Mouse (Mus musculus): ENCODE data around the gene Rplp1.

Rplp1 gene

DNA sequence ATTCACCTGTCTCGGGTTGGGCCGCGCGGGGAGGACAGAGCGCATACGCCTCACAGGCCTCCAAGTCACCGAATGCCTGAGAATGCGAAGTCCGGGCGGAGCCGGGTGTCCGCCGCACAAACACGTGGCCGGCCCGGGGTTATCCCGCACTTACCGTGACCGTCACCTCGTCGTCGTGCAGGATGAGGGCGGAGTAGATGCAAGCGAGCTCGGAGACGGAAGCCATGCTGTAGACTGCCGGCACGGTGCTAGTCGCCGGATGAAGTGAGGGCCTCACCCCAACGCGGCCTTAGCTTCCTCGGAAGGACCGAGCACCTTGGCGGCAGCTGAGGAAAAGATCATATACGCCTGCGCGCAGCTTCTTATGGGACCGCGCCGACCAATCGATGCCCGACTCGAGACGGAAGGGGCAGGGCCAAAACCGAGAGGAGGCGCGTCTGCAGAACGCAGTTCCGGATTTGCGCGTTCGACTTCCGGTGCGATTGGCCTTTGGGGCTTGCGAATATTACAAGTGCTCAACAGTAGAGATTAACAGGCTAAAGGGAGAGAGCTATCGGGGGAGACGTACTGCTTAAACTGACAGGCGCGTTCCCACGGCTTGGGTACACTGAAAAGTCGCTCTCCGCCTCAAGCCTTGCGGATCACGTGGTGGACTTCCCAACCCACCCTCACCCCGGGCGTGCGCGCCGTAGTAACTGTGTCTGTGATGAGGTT is at the start of gene Rplp1:
Gene Rplp1, minus strand, starts transcription at position 340 of the 714 bp plus-strand sequence.
- peak; percentile 98 to 99 for DNase-seq

DNA sequence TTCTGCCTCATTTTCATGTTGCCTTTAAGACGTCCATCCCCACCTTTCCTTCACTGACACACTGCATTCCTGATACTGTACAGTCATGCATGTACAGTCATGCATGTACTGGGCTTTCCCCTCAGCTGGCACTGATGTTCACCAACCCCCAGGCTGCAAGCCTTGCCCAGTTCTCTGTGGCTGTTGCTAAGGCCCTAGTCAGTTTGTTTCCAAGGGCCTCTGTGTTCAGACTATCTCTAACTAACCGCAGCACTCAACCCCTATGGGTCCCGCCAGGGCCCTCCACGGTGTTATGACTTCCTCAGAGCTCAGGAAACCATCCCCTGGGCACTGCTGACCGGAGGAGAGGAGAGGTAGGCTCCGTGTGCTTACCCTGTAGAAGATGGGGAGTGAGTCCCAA is 49.0 kb upstream of the Rplp1 start:
- no peak for DNase-seq

DNA sequence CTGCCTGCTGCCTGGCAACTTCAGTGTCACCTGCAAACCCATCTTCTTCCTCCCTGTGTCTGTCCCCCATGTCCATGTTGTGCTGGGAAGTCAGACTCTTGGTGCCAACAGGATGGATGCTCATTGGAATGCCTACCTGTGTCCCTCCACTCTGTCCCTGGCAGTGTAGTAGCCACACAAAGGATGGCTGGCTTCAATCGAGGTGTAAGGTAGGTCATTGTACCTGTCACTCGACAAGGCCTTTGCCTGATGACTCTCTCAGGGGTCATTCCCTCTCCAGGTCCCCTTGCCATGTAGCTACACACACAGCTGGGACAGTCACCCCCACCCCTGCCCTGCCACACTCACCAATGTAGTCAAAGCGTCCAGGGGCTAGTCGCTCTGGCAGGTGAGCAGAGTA is 46.8 kb upstream of the Rplp1 start:
- DNase-seq = no peak

DNA sequence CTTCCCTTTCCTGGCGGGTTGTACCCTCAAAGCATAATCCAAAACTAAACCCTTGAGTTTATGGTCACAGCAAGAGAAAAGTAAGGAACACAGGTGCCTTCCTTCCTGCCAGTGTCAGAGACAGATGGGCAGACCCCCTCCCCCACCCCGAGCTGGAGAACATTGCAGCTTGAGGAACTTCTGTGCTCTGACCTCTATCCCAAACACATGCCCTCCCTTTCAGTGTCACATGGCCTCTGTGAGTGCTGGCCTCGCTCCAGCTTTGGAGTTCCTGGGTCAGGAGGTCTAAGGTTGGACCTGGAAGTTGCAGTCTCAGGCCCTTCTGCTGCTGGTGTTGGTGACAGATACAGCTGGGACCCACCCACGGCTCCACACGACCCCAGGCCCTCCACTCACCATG is 46.4 kb upstream of the Rplp1 start:
- DNase-seq = peak; percentile 85 to 91

DNA sequence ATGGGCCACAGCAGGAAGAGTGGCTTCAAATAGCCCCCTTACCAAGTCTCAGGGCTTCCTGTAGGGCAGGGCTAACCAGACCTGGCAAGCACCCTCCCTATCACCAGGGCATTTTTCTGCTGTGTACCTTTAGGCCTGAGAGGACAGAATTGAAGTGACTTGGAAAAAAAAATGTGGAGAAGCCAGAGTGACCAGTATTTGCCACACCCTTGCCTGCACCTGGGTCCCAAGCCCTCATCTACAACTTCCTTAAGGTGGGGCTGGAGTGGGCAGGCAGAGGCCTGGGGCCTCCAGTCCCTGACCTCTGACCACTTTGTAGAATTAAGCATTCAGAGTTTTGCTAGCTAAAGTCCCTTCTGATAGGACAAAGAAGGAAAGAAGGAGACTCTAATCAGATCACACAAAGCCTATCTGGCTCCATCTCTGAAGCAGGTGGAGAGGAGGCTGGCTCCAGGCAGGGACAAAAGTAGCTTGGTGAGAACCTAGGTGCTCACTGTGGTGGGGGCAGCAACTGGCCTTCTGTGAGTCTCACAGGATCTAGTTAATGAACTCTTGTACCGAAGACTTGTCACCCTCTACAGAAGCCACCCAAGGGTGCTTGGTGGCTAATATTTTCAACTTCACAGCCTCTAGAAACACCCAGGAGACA is 45.7 kb upstream of the Rplp1 start:
- peak in 1 of 2 experiments; percentile 30 for DNase-seq

DNA sequence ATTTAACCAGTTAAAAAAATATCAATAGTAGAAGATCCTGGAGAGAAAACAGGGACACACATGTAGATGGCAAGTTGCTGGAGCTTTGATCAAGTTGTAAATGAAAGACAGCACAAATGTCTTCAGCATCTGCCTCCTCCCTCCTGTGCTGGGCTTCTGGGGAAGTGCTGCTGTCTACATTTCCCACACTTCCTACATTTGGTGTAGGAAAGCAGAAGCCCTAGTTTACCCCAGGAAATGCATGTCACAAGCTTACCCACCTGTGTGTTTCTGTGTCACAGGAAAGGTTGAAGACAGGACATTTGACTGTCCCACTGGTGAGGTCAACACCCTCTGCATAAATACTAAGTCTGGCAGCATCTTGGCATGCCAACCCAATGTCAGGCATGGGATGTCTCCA is 40.4 kb upstream of the Rplp1 start:
- DNase-seq = no peak

DNA sequence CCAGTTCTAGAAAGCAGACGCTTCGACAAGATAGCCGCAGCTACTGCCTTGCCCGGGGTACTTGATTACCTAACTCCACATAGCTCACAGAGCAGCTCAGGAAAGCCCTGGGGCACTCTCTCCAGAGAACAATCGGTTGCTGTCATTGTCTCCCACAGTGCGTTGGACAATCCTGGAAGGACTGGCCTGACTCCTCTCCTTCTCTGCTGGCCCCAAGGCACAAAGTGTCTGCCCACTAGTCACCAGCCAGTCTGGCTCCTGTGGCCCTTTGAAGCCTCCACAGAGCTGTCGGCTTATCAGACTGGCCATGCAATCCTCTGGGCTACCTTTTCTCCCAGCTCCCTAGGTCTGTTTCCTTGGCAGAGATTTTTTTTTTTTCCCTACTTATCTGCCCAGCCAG is 37.9 kb upstream of the Rplp1 start:
- no peak for DNase-seq

DNA sequence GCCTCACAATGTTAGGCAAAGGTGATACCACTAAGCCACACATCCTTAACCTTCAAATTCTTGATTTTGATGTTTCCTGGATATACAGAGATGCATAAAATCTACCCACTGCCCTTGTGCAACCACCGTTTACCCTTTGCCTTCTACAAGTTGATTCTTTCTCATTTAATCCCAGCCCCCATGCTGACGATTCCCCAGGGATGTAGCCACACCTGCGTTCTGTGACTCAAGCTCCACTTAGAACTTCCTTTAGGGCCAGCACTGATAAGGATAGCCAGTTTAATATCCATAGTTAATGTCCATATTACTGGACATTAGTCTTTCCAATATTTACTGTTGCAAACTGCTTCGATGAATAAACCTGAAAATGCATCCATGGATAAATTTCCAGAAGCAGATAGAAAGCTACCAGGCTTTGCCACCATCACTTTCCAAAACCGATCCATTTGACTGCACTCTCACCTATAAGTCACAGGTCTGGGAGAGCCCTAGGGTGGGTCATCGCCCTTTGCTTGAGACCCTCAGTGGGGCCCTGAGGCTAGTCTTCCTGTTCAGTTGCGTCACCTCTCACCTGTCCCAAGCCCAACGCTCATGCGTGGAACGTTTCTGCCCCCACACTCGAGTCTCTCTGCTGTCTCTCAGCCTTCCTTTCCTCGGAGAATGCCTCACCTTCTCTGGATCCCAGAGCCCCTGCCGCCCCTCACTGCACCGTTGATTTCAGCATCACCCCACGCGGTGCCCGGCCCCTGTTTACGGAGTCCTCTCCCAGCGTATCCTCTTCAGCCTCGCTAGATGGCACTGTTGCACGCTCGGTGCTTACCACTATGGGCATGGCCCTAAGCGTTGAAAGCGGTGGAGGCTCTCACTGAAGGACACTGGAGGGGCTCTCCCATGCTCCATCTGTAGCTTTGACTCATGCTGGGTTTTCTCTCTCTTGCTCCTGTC is 33.3 kb upstream of the Rplp1 start:
- peak; percentile 83 to 86 for DNase-seq

DNA sequence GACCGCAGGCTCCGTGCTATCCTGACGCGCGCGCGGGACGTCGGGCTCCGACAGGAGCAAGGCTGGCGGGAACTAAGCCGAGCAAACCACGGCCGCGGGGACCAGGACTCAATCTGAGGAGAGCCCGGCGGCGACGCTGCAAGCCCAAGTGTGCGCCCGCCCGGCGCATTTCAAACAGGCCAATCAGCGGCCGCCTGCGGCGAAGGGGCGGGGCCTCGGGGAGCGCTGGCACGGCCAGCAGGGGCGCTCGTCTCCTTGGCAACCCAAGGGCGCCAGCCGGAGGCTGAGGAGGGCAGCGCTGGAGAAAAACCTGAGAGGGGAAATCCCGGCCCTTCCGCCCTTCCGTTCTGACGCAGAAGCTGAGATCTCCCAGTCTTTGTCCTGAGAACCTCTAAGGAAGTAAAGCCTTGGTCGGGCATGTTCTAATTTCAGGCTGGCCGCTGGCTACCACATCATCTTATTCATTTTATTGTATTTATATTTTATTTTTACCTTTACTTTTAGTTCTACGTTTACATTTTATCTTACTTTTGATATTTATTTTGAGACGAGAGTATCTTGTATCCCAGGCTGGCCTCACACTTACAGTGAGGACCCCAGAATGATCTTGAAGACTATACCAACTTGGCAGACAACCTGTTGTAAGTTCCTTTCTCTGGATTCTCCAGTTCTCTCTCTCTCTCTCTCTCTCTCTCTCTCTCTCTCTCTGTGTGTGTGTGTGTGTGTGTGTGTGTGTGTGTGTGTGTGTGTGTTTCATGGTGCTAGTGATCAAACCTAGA is 32.5 kb upstream of the Rplp1 start, which contains the start of gene Kif23:
Gene Kif23, minus strand, starts transcription at position 152 of the 779 bp plus-strand sequence.
- DNase-seq = peak; percentile 95 to 97

DNA sequence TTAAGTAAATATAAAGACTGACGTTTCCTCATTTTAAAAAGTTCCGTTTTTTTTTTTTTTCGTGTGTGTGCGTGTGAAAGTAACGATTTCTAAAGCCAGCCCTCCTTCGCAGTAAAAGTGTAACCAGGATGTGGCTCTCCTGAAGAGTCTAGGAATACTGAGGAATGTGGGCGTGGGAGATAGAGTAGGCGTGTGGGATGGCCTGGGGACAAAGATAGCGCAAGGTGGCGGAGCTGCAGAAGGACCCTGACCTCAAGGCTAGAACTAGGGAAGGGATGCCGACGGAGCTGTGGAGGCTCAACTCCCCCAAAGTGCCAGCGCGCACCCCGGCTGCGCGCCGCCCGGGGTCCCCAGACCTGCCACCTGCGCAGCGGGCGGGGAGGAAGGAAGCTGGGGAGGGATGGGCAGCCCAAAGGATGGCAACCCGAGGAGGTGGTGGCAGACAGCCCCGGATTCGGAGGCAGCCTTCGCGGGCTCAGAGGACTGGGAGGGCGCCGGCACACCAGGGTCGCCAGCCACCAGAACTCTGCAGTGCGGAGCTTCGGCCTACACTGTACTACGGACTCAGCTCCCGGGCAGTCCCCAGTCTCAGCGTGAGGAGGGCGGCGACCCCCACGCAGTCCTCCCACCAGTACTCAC is 31.8 kb upstream of the Rplp1 start:
- peak; percentile 32 to 45 for DNase-seq

DNA sequence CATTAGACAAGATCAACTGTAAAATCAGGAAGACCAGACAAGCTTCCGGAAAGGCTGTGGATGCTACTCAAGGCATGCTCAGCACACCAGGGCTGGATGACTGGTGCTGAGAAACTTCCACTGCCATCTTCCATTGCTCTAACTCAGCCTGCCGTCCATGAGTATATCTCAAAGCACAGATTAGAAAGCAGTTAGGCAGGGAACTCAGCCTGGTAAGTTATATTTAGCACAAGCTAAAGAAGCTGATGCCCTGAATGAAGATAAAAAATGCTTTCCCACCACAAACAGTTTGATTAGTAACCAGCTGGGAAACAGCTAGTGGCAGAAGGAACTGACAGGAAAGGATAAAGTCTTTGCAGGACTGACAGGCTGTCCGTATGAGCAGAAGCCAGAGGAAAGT is 26.7 kb upstream of the Rplp1 start:
- no peak for DNase-seq

DNA sequence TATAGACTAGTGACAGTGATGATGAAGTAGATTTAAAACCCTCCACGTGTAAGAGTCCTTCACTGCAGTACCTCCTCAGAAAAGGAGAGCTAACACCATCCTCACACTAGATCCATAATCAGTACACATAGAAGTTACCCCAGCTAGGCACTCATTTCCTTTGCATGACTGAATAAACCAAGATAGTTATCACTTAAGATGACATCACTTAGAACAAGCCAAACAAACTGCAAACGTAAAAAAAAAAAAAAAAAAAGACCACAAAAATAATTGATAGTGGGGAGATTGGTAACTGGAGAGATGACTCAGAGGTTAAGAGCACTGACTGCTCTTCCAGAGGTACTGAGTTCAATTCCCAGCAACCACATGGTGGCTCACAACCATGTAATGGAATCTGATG is 19.0 kb upstream of the Rplp1 start:
- DNase-seq = no peak

DNA sequence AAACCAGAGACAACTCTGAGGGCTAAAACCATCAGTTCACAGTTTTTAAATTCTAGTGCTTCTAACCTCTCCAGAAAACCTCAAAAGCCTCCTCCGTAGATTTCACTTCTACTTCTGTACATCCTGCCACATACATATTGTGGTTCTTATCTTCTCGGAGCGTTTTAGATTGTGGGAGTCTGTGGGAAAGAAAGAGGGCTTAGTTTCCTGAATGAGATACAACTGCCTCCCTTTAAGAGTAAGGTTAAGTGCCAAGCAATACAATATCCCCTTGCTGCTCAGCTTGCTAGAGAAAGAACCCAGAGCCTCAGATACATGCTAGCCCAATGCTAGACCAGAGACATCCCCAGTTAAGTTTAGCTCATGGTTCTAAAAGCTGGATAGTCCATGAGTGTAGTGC is 17.7 kb upstream of the Rplp1 start:
- no peak for DNase-seq

DNA sequence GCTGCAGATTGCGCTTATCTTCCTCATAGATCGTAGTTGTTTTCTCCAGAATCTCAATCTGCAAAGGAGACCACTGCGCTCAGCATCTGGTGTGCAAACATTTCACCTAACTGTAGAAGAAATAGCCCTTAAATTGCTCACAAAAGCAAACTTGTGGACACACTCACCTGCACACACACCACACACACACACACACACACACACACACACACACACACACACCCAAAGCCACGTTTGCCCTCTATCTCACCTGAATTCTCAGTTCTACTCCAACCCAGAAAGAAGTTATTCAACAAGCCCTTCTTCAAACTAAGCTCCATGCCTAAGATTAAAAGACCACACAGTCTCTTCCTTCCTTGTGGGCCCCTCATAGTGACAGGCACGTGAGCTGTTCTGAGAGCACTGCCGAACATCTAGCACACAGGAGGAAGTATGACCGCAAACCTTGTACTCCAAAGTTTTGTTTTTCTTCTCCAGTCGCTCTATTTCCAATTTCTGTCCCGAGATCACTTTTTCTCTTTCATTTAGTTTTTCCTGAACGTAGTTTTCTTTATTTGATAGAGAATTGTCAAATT is 10.8 kb upstream of the Rplp1 start:
- DNase-seq = no peak

DNA sequence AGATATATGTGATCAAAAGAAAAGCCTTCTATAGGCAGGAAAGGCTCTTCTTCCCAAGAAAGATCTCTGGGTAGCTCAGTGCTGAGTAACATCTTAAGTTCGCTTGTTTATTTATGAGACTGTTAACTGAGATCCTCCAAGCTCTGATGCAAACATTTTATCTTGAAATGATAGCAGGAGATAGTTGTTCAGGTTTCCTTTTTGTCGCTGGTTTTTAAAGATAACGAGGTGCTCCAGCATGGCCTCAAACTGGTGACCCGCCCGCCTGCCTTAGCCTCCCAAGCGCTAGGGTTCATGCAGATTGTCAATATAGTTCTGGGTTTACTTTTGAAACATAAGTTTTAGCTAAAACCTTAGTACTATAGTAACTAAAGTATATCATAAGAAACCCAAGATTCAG is 6.0 kb upstream of the Rplp1 start:
- DNase-seq = no peak

DNA sequence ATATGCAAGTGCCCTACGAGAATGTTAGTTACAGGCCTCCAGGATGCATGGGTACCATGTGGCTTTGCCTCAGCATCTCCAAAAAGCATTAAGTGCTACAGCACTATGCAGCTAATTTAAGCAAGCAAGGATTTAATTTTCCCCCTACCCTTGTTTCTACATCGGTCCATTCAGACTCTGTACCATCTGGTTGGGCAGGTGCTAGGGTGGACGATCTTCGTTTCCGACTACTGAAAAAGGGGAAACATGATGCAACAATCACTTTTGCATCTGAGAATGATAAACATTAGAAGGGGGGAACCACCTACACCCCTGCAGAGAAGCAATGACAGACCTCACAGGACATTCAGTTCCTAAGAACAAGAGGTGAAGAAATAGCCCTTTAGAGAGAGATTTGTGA is 5.1 kb upstream of the Rplp1 start:
- DNase-seq = no peak

DNA sequence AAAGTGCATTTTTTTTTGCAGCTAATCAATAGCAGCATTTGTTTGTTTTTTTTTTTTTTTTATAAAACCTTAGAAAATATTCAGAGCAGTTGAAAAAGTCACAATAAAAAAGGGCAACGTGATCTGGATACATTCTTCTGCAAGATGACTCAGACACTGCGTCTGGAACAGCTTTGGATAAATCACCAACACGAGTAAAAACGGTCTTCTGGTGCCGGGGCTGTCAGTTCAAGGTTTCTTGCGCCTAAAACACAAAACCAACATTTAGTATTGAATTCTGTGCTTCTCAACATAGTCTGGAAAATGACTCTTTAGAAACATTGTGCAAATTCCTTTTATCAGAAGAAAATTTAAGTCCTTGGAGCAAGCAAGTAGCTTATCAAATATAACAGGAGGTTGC is 3.1 kb upstream of the Rplp1 start:
- no peak for DNase-seq

DNA sequence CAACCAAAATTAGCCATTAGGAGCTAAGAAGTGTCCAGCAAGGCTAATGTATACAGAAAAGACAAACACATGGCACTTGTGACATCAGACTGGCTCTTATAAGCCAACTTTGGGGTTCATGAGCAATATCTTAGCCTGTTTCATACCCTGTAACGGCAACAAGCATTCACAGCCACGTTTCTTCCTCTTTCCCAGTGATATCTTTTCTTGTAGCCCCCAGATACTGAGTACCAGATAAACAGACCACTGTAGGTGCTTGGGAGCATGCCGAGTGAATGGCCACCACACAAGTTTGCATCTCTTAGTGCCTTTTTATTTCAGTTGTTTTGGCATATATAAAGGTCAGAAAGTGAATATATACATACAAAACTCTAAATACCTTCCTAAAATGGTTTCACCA is 2.6 kb upstream of the Rplp1 start:
- DNase-seq = no peak

DNA sequence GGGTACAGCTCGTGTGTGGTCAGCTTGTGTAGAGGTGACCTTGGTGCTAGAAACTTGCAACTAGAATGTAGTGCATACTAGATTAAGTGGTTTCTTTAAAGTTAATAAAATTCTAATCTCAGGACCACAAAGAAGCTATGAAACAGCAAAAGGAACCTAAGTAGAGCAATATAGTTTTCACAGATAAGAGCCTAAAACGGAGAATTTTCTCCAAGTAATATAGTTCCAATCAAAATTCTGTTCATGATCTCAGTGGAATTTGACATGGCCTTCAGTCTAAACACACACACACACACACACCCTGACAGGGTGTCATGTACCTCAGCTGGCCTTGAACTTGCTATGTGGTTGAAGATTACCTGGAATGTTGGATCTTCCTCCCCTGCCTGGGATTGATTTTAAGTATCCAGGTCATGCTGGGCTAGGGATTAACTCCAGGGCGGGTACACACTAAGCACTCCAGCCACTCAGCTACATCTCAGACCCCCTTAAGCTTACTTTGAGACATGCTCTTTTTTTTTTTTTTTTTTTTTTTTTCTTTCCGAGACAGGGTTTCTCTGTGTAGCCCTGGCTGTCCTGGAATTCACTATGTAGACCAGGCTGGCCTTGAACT is 1.2 kb upstream of the Rplp1 start:
- no peak for DNase-seq

DNA sequence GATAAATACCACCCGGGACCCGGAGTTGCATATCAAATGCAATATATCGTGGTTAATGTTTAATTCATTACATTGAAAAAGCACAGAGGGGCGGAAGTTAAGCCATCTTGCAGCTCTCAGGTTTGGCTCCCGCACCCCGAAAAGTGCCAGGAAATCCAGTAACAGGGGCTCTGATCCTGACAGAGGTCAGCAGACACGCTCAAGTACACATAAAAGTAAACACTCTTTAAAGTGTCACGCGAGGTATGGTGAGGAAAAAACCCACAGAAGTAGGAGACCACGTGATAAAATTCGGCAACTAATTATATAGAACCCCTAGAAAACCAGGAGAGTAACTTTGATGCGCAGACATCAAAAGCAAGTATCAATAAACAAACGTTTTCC is 567 bp upstream of the Rplp1 start:
- no peak for DNase-seq
